Mouse (Mus musculus) midbrain, embryonic 13.5 days (tissue): ENCODE results near the gene Synpr. TPM values are rescaled to one million over a fixed set of nuclear protein-coding genes. Genes with fewer than 3 reads are reported as not detected.

Experiments used
- ATAC-seq: fragments of 200-750 bp; cut with Nextera tagmentation; 2 replicates; pipeline ENCODE4 v1.8.0; 2017; ENCODE audit warnings: mild to moderate bottlenecking, moderate TSS enrichment, moderate library complexity
- H3K27ac ChIP-seq: fragments of 300-500 bp; sonication (generic); 2 replicates; pipeline ENCODE4 v1.5.1; 2015; ENCODE audit warnings: inconsistent platforms, mild to moderate bottlenecking, moderate library complexity
- H3K27me3 ChIP-seq: fragments of 300-500 bp; sonication (generic); 2 replicates; pipeline ENCODE4 v1.6.1; 2015; ENCODE audit warnings: mild to moderate bottlenecking, inconsistent platforms
- H3K36me3 ChIP-seq: fragments of 300-500 bp; sonication (generic); 2 replicates; pipeline ENCODE4 v1.6.1; 2015; ENCODE audit warnings: mild to moderate bottlenecking, inconsistent platforms
- H3K4me1 ChIP-seq: fragments of 300-500 bp; sonication (generic); replicated peaks from 2 replicates; pipeline ENCODE4 v1.6.1; 2015; ENCODE audit warnings: inconsistent platforms
- H3K4me2 ChIP-seq: fragments of 300-500 bp; sonication (generic); replicated peaks from 2 replicates; pipeline ENCODE4 v1.6.1; 2015; ENCODE audit warnings: moderate library complexity, mild to moderate bottlenecking, inconsistent platforms
- H3K4me3 ChIP-seq: fragments of 300-500 bp; sonication (generic); replicated peaks from 2 replicates; pipeline ENCODE4 v1.5.1; 2015; ENCODE audit warnings: mild to moderate bottlenecking, inconsistent platforms
- H3K9ac ChIP-seq: fragments of 300-500 bp; sonication (generic); replicated peaks from 2 replicates; pipeline ENCODE4 v1.6.1; 2015; ENCODE audit warnings: mild to moderate bottlenecking, inconsistent platforms
- H3K9me3 ChIP-seq: fragments of 300-500 bp; sonication (generic); 2 replicates; pipeline ENCODE4 v1.6.1; 2016; ENCODE audit warnings: mild to moderate bottlenecking, inconsistent platforms
- WGBS: fragments of 180-500 bp; shearing (Covaris S2); methylation state at CpG from one replicate; pipeline ENCODE4 v1.1.7; 2015; 5-methylcytosine and 5-hydroxymethylcytosine counted together
- polyA plus RNA-seq: library from polyadenylated mRNA; unstranded; fragments of >200 nt; fragmentation: Nextera tagmentation; extraction: Ambion mirVana; gene quantifications from 2 replicates; pipeline ENCODE4 v1.2.1, GENCODE M21; 2015

The Synpr gene
- polyA plus RNA-seq, 1 experiment from 2014 or later: 13.4 TPM

DNA sequence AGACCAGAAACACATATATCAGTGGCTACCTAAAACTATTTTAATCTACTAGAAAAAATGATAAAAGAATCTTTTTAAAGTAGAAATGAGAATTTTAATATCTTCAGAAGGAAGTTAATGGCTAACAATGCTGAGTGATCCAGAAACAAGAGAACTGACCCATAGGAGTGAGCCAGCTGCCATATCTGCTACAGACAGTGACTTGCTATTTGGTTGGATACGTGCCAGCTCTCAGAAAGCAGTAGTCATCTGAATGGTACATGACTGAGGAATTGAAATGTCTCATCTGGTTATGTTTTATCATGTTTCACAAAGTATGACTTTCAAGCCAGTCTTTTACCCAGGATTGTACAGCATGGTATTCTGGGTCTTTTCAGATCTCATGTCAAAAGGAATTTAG lies 282.7 kb downstream of the Synpr start:
- H3K36me3 ChIP-seq: no peaks in the 10 kb centered on the region
- no peak for ATAC-seq
- H3K27me3 ChIP-seq: no peaks in the 10 kb centered on the region
- no peak overlapping the region for H3K9ac ChIP-seq
- H3K4me1 ChIP-seq: no peaks in the 10 kb centered on the region
- no peak overlapping the region for H3K4me2 ChIP-seq
- H3K4me3 ChIP-seq: no peak overlapping the region
- WGBS: 89% methylated on average over 1 of the region's 1 CpGs
- no peaks in the 10 kb centered on the region for H3K9me3 ChIP-seq
- H3K27ac ChIP-seq: no peak overlapping the region

DNA sequence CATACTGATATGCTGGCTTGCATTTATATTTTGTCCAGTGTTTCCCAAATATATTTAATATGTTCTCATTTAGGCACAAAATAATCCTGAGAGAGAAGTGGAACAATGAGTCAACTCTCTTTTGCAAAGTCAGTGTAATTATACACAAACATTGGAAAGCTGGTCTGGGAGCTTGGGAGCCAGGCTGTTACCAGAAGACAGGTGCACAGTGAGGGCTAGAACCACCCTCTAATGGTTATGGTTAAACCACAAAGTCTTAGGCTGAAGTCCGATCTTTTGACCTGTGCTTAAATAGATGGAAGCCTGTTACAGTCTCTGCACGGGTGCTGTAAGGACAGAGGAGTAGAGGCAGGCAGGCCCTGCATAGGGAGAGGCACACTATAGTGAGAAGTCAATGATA lies 283.4 kb downstream of the Synpr start:
- ATAC-seq: no peak
- Histone ChIP-seq H3K9me3 (no peaks in the 10 kb centered on the region), H3K9ac (no peak overlapping the region), H3K4me2 (no peak overlapping the region), H3K27me3 (no peaks in the 10 kb centered on the region), H3K4me1 (no peaks in the 10 kb centered on the region), H3K4me3 (no peak overlapping the region), H3K27ac (no peak overlapping the region), H3K36me3 (no peaks in the 10 kb centered on the region)
- 93% methylated on average over 2 of the region's 2 CpGs for WGBS

DNA sequence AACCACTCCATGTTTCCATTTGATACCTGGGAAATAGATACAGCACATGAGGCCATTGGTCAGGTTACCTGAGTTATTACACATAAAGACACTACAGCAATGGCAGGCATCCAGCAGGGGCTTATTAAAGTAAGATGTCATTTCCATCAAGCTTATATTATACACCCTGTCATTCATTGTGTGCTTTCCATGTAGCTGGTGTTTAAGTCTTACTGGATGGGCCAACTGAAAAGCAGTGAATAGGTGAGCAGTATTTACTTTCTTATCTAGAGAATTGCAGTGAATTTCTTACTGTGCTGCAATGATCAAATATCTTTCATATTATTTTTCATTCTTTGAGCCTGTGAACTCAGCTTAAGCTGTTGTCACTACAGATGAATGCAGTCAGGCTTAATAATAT lies 287.4 kb downstream of the Synpr start:
- Histone ChIP-seq H3K4me2 (no peak overlapping the region), H3K27me3 (no peaks in the 10 kb centered on the region), H3K9me3 (no peaks in the 10 kb centered on the region), H3K9ac (no peak overlapping the region), H3K36me3 (no peaks in the 10 kb centered on the region), H3K4me1 (no peaks in the 10 kb centered on the region), H3K27ac (no peak overlapping the region), H3K4me3 (no peak overlapping the region)
- no peak for ATAC-seq

DNA sequence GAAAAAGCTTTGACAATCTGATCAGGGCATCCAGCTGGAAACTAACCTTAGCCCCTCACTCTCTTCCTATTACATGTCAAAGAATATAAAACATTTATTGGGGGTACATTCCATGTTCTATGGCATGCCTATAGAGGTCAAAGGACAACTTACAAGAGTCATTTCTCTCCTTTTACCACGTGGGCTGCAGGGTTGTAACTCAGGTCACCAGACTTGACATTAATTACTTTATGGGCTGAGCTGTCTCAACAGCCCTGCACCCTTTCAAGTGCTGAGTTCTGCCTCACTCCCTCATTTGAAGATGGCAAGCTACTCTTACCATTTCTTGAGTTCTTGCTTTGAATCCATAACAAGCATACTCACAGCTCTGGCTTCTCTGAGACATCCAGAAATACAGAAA lies 287.9 kb downstream of the Synpr start:
- Histone ChIP-seq H3K27me3 (no peaks in the 10 kb centered on the region), H3K4me1 (no peaks in the 10 kb centered on the region), H3K4me3 (no peak overlapping the region), H3K27ac (no peak overlapping the region), H3K4me2 (no peak overlapping the region), H3K36me3 (no peaks in the 10 kb centered on the region), H3K9ac (no peak overlapping the region), H3K9me3 (no peaks in the 10 kb centered on the region)
- 29% methylated on average over 1 of the region's 1 CpGs for WGBS
- no peak for ATAC-seq

DNA sequence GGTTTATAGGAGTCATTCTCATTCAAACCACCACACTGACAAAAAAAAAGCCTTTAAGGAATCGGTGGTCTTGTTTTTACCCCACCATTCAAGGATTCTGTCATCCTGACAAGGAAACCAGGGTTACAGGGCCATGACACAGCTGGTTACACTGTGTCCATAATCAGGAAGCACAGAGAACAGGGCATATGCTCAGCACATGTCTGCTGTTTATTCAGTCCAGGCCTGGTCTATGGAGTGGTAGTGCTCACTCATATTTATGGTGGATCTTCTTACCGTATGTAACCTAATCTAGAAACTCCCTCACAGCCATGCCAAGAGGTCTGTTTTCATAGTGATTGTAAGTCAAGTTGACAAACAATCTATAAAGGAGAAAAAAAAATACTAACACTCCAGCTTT lies 293.5 kb downstream of the Synpr start:
- Histone ChIP-seq H3K4me3 (no peak overlapping the region), H3K9ac (no peak overlapping the region), H3K36me3 (no peaks in the 10 kb centered on the region), H3K27me3 (no peaks in the 10 kb centered on the region), H3K27ac (no peak overlapping the region), H3K4me2 (no peak overlapping the region), H3K9me3 (no peaks in the 10 kb centered on the region), H3K4me1 (no peaks in the 10 kb centered on the region)
- WGBS: 97% methylated on average over 2 of the region's 2 CpGs
- no peak for ATAC-seq

DNA sequence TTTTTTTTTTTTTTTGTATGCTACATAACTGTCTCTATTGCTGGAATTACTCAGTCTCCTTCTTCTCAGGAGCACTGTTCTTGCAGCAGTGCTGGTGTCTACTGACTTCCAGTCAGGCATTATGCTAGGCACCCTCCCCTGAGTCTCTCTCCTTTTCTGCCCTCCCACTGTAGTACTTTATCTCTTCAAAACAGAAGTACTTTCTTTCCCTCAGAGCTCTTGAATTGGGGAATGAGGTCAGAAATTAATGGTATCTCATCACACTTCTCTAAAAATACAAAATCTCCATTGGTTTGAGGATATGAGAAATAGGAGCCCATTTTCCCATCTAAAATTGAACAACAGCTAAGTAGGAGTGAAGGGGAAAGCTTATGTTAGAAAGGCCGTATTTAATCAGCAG lies 294.2 kb downstream of the Synpr start:
- Histone ChIP-seq H3K27me3 (no peaks in the 10 kb centered on the region), H3K36me3 (no peaks in the 10 kb centered on the region), H3K9ac (no peak overlapping the region), H3K4me1 (no peaks in the 10 kb centered on the region), H3K4me2 (no peak overlapping the region), H3K27ac (no peak overlapping the region), H3K9me3 (no peaks in the 10 kb centered on the region), H3K4me3 (no peak overlapping the region)
- WGBS: 75% methylated on average over 1 of the region's 1 CpGs
- ATAC-seq: no peak

DNA sequence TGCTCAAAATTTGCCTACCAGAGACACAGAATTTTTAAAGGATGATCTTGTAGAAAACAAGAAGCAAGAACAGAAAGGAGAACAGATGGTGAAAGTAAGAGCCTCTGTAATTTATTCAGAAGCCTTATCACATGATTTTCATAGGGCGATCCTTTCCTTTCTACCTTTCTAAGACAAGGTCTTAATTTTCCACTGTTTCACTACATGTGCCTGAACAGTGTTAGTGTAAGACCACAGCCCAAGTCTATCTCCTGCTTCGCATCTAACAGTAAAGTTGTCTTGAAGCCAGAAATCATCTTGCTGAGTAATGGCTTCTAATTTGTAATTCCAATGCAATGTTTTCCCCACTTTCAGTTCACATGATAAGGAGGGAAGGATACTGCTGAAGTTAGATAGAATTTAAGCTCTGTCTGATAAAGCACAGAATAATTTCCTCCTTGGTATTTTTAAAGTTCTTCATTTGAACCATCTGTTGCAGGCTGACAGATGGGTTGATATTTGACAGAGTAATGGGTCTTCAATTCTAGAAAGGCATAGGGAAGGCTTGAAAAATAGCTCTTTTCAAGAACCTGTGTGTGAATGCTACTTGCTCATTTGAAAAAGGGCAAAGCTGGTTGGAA lies 308.9 kb downstream of the Synpr start:
- H3K9ac ChIP-seq: no peak overlapping the region
- no peaks in the 10 kb centered on the region for H3K36me3 ChIP-seq
- H3K4me1 ChIP-seq: no peaks in the 10 kb centered on the region
- H3K9me3 ChIP-seq: no peaks in the 10 kb centered on the region
- H3K4me3 ChIP-seq: no peak overlapping the region
- H3K27me3 ChIP-seq: no peaks in the 10 kb centered on the region
- no peak overlapping the region for H3K27ac ChIP-seq
- no peak overlapping the region for H3K4me2 ChIP-seq
- WGBS: 92% methylated on average over 2 of the region's 2 CpGs
- ATAC-seq: no peak

DNA sequence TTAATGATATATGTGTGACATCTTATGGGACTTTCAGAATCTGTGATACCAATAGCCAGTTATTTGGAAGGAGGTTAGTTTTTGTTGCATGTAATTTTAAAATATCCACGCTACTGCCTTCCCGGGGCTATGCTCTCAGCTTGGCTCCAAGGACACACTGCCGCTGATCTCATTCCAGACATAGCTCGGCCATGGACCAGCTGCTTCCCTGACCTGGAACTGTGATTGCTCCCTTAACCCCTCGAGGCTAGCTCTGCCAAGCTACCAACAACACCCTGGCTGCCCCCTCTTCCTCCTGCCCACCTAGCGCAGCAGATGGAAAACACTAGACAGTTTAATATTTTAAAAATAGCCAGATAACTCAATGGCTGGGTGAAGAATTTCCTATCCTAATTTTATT lies 311.7 kb downstream of the Synpr start:
- Histone ChIP-seq H3K9ac (no peak overlapping the region), H3K4me1 (no peaks in the 10 kb centered on the region), H3K36me3 (no peaks in the 10 kb centered on the region), H3K27ac (no peak overlapping the region), H3K27me3 (no peaks in the 10 kb centered on the region), H3K4me3 (no peak overlapping the region), H3K9me3 (no peaks in the 10 kb centered on the region), H3K4me2 (no peak overlapping the region)
- 80% methylated on average over 6 of the region's 6 CpGs for WGBS
- ATAC-seq: no peak

DNA sequence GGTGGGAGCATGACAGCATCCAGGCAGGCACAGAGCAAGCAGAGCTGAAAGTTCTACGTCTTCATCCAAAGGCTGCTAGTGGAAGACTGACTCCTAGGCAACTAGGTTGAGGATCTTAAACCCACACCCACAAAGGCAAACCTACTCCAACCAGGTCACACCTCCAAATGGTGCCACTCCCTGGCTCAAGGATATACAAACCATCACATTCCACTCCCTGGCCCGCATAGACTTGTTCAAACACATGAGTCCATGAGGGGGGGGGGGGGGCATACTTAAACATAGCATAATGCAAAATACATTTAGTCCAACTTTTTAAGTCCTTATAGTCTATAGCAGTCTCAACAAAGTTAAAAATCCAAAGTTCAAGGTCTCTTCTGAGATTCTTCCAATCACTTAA lies 312.6 kb downstream of the Synpr start:
- Histone ChIP-seq H3K9ac (no peak overlapping the region), H3K4me3 (no peak overlapping the region), H3K4me1 (no peaks in the 10 kb centered on the region), H3K4me2 (no peak overlapping the region), H3K27me3 (no peaks in the 10 kb centered on the region), H3K36me3 (no peaks in the 10 kb centered on the region), H3K27ac (no peak overlapping the region), H3K9me3 (no peaks in the 10 kb centered on the region)
- WGBS: 83% methylated on average over 2 of the region's 2 CpGs
- ATAC-seq: no peak

DNA sequence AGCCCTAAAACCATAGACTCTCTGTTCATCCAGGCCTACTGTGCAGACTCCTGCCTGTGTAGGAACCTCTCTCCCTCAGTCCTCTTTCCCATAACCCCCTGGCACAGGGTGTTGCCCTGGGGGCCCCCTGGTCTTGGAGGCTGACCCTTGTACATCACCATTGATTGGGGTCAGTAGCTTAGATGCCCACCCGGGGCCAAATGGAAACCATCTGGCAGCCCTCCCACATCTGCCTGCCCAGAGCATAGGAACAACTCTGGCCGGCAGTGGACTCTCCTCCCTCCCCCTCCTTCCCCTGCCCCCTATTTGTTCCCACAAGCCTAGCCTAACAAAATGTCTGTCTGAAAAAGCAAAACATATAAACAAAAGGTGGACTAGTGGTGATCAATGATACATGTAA lies 336.0 kb downstream of the Synpr start:
- no peak overlapping the region for H3K4me2 ChIP-seq

DNA sequence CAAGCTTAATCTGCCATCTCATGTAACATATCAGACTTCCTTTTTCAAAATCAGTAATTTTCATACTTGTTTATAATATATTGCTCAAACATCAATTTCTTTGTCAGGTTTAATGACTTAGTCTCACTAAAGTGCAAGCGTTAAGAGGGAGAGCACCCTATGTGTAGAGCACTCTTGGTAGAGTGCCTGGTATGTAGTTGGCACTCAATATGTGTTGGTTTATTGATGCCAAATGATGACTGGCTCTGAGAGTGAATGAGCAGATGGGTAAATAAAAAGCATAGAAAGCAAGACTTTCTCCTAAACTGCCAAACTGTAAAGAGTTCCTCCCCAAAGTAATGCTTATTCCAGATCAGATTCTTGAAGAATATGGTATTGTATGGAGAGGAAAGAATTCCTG lies 365.3 kb downstream of the Synpr start:
- ATAC-seq: no peak
- H3K27ac ChIP-seq: no peak overlapping the region; the same call in 1 of the 2 replicates

More for the DNA sequence above, 336.0 kb downstream of the Synpr start:
- no peak overlapping the region for H3K27ac ChIP-seq
- H3K4me3 ChIP-seq: no peak overlapping the region
- WGBS: 64% methylated on average over 2 of the region's 2 CpGs
- H3K4me1 ChIP-seq: no peaks in the 10 kb centered on the region
- H3K9me3 ChIP-seq: no peaks in the 10 kb centered on the region
- no peaks in the 10 kb centered on the region for H3K27me3 ChIP-seq
- no peaks in the 10 kb centered on the region for H3K36me3 ChIP-seq
- H3K9ac ChIP-seq: no peak overlapping the region
- no peak for ATAC-seq

DNA sequence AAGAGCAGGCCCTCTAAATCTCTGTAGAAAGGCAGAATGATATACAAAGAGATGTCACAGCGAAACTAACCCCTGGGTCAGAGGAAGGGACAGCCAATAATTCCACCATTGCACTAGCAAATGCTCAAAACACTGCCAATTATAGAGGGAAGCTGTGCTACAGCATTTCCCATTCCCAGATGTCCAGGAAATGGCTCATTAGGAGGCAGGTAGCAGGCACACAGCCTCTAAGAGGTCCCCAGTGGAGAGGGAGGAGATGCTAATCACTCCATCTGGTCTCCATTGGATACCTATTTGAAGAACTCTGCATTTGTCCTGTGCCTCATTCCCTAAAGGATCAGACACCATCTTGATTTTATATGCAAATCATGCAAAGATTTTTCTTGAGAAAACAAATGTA lies 366.5 kb downstream of the Synpr start:
- H3K4me3 ChIP-seq: no peak overlapping the region
- H3K36me3 ChIP-seq: no peaks in the 10 kb centered on the region
- H3K9me3 ChIP-seq: no peaks in the 10 kb centered on the region
- peak; percentile 87 for ATAC-seq
- H3K27ac ChIP-seq: peak overlapping the region; percentile 47; the same call in 1 of the 2 replicates
- peaks cover 14% of the 10 kb centered on the region for H3K4me1 ChIP-seq
- H3K27me3 ChIP-seq: no peaks in the 10 kb centered on the region
- no peak overlapping the region for H3K4me2 ChIP-seq
- no peak overlapping the region for H3K9ac ChIP-seq
- WGBS: 63% methylated on average over 1 of the region's 1 CpGs

More for the DNA sequence above, 365.3 kb downstream of the Synpr start:
- H3K4me1 ChIP-seq: peaks cover 14% of the 10 kb centered on the region
- no peak overlapping the region for H3K9ac ChIP-seq
- no peak overlapping the region for H3K4me3 ChIP-seq
- H3K4me2 ChIP-seq: no peak overlapping the region
- WGBS: 100% methylated on average over 1 of the region's 1 CpGs
- H3K36me3 ChIP-seq: no peaks in the 10 kb centered on the region
- H3K27me3 ChIP-seq: no peaks in the 10 kb centered on the region
- no peaks in the 10 kb centered on the region for H3K9me3 ChIP-seq

DNA sequence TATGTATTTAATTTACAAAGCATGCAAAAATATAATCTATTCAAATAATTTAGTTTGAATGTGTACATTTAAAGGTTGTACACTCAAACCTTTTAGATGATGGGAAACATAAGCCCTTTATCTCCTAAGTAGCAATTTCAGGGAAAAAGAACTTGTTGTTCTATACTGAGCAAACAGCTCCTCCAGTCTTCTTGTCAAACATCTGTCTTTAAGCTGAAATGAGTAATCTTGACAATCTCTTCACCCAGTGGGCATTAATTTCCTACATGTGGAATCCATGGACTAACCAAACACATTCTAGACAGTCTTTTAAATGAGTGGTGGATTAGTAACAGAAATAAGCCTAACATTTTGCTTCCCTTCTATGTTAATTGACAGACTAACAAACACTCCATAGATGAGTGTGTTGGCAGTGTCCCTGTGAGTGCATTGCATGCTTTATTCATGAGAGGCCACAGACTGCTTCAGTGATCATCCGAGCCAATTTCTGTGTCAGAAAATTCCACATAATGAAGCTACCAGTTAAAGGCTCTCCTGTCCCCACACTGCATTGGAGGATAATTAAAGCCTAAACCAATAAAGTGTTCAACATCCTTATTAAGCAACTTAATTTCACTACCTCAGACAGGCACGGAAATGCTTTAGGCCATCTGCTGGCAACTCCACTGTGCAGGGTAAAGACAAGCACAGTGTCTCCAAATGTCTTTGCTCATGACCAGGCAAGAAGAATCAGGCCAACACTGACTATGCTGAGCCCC lies 367.1 kb downstream of the Synpr start:
- no peak overlapping the region for H3K4me3 ChIP-seq
- H3K27me3 ChIP-seq: no peaks in the 10 kb centered on the region
- peak; percentile 93 for ATAC-seq
- no peaks in the 10 kb centered on the region for H3K36me3 ChIP-seq
- 34% methylated on average over 2 of the region's 2 CpGs for WGBS
- H3K9ac ChIP-seq: no peak overlapping the region
- no peaks in the 10 kb centered on the region for H3K9me3 ChIP-seq
- peaks cover 14% of the 10 kb centered on the region for H3K4me1 ChIP-seq
- H3K27ac ChIP-seq: peak overlapping the region; percentile 54; the same call in 1 of the 2 replicates
- H3K4me2 ChIP-seq: no peak overlapping the region
